Mouse (Mus musculus) retina, adult 2 months (tissue): Measurements from ENCODE around the gene Chrnb1.

Source experiments
- DNase-seq: peaks from one replicate; pipeline ENCODE4 v3.0.0-alpha.2; 2012; ENCODE audit warnings: low read depth, low spot score

The Chrnb1 gene

DNA sequence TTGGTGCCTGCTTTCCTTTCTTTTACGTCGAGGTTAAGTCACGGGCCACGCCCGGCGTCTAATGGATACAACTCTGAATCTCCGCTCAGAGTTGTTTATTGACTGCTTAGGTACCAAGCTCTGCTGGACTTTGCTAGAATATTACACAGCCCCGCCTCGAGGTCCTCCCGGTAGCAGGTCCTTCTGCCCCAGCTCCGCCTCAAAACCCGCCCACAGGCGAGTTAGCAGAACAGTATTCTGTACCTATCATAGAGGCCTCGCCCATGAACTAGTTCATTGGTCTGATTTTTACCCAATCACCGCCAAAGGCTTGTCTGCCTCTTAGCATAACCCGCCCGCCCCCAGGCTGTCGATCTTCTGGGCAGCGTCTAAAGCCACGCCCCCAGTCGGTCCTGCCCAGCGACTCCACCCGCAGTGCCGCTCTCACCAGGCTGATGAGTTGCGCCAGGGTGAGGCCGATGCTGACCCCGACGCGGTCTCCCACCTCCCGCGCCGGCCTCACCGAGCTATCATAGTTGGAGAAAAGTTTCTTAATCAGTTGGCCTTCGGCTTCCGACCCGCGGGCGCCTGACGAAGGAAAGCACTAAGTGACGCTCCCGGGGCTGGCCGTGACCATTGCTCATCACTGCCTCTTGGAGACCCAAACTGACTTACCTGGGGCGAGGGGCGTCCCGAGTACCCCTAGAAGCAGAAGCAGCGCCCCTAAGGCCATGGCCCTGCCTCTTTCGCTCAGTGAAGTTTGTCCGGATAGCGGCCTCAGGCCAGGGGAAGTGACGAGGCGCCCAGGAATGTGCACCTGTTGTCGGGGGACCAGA lies at the start of gene Chrnb1:
Chrnb1 (minus strand) TSS at position 776 of the 815 bp plus-strand sequence.
- DNase-seq = peak; percentile 86

DNA sequence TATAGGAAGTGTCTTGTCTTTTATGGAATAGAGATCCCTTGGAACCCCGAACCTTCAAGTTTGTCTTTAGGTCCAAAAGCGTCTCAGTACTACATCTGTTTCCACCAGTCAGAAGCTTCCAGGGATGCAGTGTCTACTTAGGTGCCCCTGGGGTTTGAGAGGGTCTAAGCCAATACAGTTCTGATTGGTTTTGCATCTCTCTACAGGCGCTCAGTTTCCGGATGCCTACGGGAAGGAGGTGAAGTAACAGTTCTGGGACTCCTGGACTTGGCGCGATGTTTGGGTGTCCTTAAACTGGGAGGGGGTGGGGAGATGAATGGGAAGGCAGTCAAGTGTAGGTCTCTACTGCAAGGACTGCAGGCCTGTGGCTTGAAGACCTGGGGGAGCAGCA lies 43.0 kb upstream of the Chrnb1 start:
- no peak for DNase-seq

DNA sequence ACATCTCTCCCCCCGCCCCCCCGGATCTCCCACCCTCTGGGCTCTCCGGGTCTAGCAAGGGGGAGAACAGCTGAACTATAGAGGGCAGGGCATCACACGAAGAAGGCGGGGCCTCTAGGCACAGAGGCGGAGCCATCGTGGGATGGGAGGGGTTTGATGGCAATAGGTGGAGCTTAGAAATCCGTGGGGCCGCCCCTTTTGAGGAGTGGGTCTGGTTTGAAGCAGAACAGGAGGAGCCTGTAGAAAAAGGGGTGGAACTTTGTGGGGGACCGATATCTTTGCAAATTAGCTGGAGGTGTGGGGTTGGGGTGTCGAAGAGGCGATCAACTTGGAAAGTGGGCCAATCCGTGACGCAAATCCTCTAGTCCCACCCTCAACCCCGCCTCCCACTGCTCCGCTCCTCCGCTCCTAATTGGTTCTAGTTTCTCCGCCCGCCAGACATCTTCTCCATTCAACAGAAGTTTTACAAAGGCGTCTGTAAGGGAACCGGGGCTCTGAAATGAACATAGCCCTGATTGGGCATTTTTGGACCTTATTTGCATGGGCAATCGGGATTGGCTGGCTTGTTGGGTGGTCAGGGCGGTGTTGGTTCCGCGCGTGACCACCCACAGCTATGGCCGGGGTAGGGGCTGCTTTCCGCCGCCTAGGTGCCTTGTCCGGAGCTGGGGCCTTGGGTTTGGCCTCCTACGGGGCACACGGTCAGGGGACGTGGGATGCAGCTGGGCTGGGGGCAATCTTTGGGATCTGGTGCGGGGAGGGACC lies 42.4 kb upstream of the Chrnb1 start, which contains the start of gene Tmem256:
Tmem256 (plus strand) TSS at position 563 of the 762 bp plus-strand sequence.
- peak; percentile 89 for DNase-seq

DNA sequence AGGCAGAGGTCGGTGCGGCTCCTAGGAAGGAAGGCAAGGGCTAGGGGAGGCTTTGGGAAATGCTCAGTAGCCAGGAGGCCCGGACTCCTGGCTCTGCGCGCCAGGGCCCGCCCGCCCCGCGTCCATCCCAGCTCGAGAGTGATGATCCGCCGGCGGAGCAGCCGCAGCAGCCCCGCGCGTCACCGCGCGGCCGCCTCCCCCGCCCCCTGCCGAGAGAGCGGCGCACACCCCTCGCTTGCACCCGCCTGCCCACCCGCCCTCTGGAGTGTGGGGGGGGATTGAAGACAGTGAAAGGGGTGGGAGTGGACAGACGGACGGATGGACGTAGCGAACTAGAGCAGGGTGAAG lies 41.8 kb upstream of the Chrnb1 start, which contains the start of gene Nlgn2:
Nlgn2 (minus strand) TSS at position 181 of the 348 bp plus-strand sequence.
- no peak for DNase-seq

DNA sequence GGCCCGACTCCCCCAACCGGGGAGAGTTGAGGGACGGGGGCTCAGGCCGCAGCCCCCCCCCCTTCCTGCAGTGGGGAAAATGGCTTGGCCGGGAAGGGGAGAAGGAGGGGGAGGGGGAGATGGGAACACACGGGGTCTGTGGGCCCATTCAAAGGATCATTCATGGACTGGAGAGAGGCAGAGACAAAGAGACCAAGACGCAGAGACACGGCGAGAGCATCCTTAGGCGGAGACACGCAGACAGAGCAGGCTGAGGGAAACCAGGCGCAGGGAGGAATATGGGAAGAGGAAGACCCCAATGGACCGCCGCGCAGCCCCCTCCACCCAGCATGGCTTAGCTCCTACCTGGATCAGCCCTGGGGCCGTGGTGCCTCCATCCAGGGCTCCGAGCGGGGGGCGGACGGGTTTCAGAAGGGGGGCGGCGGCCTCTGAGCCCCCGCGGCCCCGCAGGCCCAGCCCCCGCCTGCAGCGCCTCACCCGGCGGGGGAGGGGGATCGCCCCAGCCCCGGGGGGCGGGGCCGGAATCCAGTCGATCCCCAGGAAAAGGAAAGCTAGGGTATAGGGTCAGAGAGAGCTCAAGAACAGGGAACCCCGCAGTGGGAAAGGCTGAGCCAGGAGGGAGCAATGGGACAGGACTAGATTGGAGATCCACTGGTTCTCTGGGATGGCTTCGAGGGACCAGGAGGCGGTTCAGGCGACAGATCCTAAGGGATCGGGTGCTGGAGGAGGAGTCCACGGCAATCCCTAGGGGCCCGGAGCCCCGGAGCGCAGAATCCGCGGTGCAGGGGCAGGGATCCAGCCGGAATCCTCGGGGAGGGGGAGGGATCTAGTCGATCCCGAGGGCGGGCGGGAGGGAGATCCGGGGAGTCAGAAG lies 41.2 kb upstream of the Chrnb1 start:
- DNase-seq = no peak

DNA sequence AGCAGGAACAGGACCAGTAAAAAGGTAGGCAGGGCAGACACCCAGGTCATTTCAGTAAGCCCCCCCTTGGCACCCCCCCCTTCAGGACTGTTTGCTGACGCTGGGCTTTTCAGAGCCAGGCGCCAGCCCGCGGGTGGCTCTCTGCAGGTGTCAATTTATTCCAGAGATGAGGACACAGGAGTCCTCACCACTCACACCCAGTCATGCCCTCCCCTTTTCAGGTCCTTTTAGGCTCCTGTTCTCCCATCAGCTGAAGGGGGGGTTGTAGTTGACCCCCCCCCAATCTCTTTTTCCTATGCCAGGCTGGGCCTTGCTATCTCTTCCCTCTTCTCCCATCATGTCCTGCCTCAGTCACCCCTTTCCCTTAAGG lies 40.2 kb upstream of the Chrnb1 start:
- no peak for DNase-seq

DNA sequence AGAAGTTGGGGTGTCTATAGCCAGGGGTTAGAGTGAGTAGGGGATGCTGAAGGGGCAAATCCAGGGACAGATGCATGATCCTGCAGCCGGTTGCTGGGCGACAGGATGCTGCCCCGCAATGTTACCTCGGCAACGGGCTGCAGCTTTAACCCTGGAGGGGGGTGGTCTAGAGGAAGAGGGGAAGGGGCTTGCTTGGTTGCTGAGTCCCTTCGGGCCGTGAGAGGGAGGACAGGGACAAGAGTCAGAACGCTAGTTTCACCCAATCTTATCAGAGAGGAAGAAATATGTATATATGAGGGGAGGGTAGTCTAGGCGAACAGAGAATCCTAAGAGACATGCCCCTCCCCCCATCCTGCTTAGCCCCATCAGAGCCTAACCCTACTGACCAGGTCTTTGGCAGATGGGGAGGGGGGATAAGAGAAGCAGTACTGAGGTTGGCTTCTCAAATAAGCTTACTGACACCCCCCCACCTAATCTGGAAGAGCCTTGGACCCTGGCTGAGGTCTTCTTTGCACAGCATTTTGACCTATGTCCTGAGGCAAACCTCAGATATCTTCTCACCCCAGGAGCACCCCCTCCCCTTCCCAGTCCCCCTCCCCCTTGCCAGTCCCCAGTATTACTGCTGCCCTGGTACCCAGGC lies 39.7 kb upstream of the Chrnb1 start:
- DNase-seq = no peak

DNA sequence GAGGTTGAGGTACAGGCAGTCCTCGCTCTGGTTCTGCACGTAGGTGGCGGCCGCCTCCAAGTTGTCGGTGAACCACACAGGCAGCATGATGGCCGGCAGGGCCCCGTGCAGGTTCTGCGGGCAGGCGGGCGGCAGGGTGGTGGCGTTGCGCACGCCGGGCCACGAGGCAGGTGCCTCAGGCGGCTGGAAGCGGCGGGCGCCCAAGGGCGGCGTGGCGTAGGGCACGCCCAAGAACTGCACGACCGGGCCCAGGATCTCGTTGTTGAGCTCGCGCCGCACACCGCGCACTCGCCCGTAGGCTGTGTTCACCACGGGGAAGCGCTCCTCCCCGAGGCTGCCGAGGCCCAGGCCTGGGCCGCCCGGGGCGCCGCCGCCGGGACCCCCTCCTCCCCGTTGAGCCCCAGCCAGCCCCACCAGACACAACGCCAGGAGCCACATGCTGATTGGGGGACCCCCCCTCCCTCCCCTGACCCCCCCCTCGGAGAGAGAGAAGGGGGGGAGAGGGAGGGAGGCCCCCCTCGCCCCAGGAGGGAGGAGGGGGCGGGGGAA lies 38.3 kb upstream of the Chrnb1 start:
- no peak for DNase-seq

DNA sequence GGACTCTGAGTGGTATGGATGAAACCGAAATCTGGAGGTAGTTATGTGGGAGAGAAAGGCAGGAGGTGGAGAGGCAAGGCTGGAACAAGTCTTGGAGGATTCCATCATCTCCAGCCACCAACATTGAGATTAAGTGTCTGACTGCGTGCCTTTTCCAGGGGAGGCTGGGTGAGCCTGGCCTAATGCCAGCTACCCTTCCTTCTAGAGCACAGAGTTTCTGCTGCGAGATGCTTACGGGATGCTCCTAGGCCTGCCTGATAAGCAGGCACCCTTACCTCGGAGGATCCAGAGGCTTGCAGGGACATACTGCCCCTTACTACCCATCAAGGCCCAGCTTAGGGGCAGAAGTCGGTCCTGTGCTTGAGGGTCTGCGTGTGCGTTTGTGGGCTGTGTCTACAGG lies 37.8 kb upstream of the Chrnb1 start:
- no peak for DNase-seq

DNA sequence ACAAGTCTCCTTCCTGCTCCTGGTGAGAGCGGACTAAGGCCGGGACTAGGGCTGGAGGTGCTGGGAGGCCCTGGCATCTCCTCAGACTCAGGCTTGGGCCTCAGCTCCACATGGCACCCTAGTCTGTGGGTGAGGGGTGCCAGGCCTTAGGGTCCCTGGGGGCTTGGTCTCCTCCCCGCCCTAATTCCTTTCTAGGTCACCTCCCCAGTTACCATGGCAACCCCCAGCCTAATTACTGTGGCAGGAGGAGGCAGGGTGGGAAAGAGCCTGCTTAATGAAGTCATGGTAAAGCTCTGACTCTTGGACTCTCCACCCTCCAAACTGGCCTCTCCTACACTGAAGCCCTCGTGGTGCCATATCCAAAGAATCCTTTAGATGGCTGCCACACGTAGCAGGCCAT lies 33.1 kb upstream of the Chrnb1 start:
- no peak for DNase-seq

DNA sequence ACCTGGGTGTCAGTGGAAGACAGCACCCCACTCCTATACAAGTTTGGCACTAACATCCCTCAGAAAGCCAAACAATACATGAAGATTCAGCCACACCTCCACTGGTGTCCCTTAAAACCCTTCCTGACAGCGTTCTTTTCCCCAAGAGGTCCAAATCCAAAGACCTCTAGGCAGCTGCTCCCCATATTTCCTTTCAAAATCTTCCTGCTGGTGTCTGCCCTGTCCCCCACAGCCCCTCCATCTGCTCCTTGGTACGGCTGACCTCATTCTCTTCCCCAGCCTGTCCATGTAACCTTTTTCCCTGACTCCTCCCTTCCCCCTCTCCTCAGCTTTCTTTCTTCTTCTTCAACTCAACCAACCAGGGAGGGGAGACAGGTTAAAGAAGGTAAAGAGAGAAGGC lies 27.7 kb upstream of the Chrnb1 start:
- no peak for DNase-seq

DNA sequence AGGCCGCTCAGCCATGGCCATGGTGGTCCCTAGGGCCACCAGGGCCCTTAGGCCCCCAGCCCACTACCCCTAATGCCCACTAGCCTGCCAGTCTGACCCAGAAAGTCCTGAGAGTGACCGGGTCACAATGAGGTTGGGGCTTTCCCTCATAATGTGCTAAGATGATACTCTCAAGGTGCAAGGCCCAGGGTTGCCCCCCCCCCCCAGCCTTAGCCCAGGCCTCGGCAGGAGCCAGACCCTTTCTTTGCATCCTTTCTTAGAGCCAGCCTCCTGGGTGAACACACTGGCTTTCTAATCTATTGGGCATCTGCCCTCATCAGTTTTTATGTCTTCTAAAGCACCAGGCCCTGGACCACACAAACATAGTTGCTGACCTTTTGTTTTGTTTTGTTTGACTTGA lies 26.3 kb upstream of the Chrnb1 start, which contains the start of gene Spem1:
Spem1 (minus strand) TSS at position 101 of the 400 bp plus-strand sequence.
- DNase-seq = no peak

DNA sequence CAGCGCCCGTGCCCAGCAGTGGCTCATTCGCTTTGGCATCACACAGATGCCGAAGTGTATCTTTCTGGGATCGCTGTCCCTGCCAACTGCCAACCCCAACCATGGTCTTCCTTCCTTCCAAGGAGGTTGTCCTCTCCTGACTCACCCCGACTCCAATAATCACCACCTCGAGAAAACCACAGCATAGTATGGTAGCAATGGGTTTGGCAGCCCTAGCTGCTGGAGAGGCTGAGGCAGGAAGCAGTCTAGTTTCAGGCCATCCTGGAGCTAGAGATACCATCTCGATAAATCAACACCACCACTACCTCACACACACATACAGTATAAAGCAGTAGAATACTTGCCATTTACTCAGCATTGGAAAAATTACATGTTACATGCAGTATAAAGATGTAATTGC lies 23.1 kb upstream of the Chrnb1 start:
- DNase-seq = no peak

DNA sequence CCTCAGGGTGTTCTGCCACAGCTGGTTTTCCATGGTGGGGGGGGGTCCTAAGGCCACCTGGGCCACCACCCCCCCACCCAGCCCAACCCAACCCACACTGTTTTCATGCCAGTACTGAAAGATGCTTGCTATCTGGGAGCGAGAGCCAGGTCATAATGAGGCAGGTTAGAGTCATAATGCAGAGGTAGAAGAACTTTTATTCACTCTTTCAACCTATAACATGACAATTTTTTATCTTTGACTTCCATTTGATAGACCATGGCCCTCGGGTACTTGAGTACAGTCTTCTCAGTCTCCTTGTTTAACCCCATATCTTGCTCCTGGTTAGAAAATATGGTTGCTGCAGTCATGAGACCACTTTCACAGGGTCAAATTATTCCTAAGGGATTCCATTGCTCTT lies 22.6 kb upstream of the Chrnb1 start, which contains the start of gene Spem2:
Spem2 (minus strand) TSS at position 101 of the 400 bp plus-strand sequence.
- no peak for DNase-seq

DNA sequence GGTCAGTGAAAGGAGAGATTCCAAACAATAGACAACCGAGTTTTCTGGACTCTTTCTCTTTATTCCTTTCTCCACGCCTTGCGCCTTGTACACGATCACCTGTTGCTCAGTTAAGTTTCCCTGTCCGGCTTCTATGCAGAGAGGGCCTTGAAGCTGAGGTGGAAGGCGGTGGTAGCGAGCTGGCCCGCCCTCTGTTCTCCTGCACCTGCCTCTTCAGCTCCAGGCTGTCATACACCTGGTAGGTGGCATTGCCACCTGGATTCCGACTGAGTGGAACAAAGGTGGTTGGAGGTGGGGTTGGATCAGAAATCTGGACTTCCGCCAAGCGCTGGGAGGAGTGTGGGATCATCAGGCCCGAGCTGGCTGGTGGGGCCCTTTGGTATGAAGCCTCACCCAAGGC lies 20.8 kb upstream of the Chrnb1 start:
- DNase-seq = no peak

DNA sequence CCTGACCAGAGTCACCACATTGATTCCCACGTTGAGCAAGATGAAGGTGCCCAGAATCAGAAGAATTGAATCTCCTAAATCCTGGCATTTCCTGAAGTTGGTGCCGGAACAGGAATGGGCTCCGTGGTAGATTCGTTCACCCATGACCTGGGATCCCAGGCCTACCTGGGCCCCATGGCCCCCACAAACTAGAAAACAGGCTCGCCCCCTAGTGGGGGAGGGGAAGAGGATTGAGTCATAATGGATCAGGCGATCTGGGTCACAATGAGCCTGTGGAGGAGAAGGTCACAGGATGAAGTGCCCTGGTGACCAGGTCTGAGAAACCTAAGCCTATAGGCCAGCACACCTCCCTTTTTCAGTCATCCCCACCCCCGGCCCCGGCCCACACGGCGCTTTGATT lies 19.4 kb upstream of the Chrnb1 start, which contains the start of gene Gm39566:
Gm39566 (minus strand) TSS at position 144 of the 400 bp plus-strand sequence.
- no peak for DNase-seq

DNA sequence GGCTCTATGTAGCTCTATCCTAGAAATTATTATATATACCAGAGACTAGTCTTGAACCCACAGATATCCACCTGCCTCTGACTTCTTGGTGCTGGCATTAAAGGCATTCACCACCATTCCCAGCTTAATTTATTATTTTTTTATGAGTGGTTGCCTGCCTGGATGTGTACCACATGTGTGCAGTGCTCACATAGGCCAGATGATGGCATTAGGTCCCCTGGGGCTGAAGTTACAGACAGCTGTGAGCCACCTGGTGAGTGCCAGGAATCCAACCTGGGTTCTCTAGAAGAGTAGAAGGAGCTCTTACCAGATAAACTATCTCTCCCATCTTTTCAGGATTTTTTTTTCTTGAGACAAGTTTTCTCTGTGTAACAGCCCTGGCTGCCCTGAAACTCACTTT lies 14.5 kb upstream of the Chrnb1 start:
- no peak for DNase-seq

DNA sequence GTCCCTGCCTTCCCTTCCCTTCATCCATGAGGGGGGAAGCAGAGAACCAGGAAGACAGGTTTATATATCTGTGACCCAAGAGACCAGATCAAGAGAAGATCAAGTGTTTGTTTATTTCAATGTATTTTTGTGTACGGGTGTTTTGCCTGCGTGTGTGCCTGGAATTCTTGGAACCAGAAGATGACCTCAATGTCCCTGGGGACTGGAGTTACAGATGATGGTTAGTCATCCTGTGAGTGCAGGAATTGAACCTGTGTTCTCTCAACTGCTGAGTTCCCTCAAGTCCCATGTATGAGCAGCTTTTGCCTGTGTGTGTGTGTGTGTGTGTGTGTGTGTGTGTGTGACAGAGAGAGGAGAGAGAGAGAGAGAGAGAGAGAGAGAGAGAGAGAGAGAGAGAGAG lies 11.9 kb upstream of the Chrnb1 start:
- DNase-seq = no peak

DNA sequence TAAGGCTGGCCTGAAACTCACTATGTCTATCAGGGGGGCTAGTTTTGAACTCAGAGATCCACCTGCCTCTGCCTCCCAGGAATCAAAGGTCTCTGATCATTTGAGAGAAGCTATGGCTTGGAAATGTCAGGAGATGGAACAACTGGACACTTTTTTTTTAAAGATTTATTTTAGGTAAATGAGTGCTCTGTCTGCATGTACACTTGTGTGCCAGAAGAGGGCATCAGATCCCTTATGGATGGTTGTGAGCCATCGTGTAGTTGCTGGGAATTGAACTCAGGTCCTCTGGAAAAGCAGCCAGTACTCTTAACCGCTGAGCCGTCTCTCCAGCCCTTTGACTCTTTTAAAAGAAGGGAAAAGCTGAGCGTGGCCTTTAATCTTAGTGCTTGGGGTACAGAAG lies 10.6 kb upstream of the Chrnb1 start:
- DNase-seq = no peak

DNA sequence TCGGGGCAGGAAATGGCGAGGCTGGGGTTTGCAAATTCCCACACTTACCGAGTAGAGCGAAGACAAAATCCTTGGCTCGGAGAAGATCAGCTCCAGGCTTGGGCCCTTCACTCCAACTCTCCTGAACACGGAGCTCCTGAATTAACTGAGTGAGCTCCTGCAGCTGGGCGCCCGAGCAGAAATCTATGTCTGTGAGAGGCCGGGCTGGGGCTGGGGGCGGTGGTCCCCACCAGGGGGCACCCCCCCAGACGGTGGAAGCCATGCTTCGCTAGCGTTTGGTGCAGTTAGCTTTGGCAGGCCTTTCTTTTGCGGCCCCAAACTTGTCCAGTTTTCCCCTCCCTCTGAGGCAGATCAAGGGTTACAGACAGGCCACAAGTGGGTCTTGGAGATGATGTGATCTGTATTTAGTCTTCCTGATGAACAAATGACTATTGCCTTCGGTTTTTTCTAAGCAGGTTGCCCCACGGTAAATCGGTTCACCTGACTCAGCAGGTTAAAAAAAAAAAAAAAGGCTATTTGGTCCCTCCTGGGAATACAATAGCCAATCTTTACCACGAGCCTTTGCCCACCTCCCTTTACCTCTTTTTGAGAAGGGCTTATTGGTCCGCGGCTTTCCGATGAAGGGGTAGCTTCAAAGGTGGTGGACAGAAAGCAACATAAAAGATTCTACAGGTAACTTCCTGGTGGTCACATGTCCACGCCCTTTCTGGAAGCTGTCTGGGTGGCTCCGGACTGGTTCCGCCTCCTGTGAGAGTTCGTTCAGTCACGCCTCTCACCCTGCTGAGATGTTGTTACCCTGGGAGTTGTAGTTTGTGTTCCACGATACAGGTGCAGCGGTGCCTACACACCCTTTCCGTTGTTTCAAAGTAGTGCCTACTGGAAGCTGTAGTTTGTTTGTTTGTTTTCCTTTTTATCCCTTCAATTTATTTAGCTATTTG lies 9.5 kb upstream of the Chrnb1 start, which contains the start of gene Tmem102:
Tmem102 (minus strand) TSS at position 653 of the 938 bp plus-strand sequence.
- DNase-seq = no peak
